Mouse (Mus musculus) kidney, postnatal 14 days (tissue): Measurements from ENCODE around the gene Syce2.
A peak's percentile ranks its signal among the peaks of the same experiment; 100 is the strongest.

Source experiments
- DNase-seq: peaks from one replicate; pipeline ENCODE4 v3.0.0; 2022; ENCODE audit warnings: mixed read lengths

Gene Syce2

DNA sequence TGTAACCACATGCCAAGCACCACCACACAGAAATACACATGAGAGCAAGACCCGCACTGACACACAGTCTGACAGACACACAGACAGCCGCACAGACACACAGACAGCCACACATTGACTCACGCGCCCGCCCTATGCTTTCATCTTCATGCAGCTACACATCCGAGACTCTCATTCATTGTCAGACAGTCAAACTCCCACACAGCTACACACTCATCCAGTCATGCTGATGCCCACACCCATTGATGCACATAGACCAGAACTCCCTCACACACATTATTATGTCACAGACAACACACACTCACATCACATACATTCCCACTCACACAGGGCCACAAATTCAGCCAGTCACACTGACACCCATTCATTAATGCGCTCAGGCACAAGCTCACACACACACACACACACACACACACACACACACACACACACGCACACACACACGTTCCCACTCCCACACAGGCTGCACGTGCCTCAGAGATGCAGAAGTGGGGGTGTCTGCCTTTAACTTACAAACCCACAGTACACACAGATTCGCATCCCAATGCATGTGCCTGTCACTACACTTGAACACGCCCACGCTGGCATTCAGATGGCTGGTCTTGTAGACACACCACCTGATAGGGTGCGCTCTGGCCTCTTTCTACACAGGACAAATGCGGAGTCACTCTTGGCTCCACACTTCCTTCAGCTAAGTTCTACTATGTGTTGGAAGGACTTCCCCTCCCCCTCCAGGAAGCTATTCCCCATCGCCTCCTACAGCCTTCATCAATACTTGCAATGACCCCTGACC lies 62.1 kb downstream of the Syce2 start:
- no peak for DNase-seq

DNA sequence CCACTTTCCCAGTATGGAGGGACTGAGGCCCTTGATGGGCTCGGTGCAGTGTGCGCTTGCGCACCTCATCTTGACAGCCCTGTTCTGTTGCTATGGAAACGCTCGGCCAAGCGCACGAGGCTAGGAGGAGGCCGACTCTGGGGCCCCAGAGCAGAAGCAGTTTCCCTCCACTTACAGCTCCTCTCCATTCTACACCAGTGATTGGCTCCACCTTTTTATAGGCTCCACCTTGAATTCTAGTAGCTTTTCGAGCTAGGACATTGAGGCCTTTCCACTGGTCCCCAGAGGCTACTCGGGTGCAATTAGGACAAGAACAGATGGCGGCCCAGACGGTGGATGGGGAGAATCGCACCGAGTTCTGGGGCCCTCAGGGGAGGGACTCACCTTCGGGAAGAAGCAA lies 62.9 kb downstream of the Syce2 start:
- no peak for DNase-seq

- no peak for DNase-seq
Measured at GRCm38 (mm10) chr8:84935489-84935888, 63.6 kb downstream of the Syce2 start.

DNA sequence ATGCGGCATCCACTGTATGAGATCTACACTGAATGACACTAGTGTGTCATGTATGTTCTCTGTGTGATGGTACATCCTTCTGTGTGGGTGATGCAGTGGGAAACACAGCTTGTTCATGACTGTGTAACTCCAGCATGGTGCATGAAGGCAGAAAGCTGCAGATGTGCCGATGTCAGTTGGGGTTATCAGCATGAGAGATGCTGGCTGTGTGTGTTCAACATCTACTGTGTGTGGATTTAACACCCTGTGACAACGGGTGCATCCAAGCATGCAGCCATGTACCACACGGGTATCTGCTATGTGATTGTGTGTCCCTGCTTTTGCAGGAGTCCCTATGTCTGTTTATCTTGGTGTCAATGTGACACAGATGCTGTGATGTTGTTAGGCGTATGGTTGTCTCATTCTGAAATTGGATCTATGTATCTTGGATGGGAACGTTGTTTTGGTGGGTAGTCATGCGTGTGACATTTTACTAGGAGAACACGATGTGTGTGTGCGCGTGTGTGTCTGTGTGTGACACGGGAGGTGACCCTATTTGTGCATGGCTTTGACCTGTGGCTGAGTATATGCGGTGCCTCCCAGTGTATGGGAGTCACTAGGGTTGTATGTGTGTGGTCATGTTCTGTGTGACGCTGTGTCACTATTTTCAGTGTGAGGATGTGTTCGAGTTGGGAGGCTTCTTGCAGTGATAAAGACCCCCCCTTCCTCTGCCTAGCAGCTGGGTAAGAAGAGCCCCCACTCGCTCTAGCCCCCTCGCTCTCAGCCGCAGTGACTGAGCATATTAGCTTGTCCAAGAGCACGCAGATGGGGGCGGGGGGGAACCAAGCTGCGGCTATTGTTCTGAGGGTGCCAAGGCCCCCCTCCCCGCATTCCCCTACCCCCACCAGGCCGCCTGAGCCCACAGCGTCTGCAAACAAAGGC lies 64.4 kb downstream of the Syce2 start:
- no peak for DNase-seq

DNA sequence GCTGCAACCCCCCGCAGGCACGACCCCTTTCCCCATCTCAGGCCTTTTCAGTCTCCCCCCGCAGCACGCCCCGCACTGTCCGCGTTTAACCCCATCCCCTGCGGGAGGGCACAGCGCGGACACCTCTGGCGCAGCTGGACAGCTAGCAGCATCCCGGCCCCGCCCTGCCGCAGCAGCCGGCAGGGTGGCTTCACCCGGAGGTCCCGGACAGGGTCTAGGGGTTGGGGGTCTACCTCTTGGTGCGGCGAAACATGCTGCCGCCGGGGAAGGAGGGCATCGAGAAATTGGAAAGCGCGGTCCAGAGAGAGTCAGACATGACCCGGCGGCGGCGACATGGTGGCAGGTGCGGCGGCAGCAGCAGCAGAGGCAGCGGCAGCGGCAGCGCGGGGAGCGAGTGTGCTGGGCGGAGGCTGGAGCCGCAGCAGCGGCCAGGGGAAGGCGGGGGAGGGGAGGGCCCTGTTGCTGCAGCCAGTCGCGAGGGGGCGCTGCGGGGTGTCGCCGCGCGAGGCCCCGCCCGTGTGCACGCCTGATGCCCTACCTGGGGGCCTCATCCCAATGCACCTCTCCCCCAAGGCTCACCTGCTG lies 65.1 kb downstream of the Syce2 start, which contains the start of gene Mast1:
Gene Mast1, minus strand, starts transcription at position 398 of the 585 bp plus-strand sequence.
- DNase-seq = peak; percentile 61
